Mouse (Mus musculus) embryonic fibroblast, embryonic 13.5 days (primary cell): ENCODE measurements around the gene Itgb5.

Experiments used
- CTCF ChIP-seq: IDR thresholded peaks from 2 replicates; pipeline ENCODE4 v1.5.1; 2011; ENCODE audit warnings: mild to moderate bottlenecking, control low read depth, low read length, moderate library complexity, borderline replicate concordance; ENCODE audit not compliant: insufficient read depth
- POLR2A ChIP-seq: IDR thresholded peaks from 2 replicates; pipeline ENCODE4 v1.6.1; 2011; ENCODE audit warnings: low read depth, mild to moderate bottlenecking, control low read depth, low read length, moderate library complexity

DNA sequence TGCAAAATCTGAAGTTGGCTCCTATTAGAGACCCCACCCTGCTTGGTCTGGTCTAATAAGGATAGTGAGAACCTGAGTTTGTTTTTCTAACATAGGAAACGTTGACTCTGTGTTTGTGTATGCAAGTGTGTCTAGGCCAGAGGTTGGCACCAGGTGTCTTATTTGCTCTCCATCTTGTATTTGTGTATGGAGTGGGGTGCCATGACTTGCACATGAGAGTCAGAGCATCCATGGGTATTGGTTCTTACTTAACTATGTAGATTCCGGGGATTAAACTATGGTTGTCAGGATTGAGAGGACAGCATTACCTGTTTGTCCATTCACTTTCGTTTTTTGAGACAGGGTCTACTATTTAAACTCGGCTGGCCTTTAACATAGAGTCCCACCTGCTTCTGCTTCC is 123.5 kb downstream of the Itgb5 start:
- TF ChIP-seq POLR2A: no peak
- no peak for TF ChIP-seq CTCF
